Mouse (Mus musculus) embryonic fibroblast, embryonic 13.5 days (primary cell): ENCODE results near the gene Gemin8.

Source experiments
- CTCF ChIP-seq: IDR thresholded peaks from 2 replicates; pipeline ENCODE4 v1.5.1; 2011; ENCODE audit warnings: mild to moderate bottlenecking, control low read depth, low read length, moderate library complexity, borderline replicate concordance; ENCODE audit not compliant: insufficient read depth
- POLR2A ChIP-seq: IDR thresholded peaks from 2 replicates; pipeline ENCODE4 v1.6.1; 2011; ENCODE audit warnings: low read depth, mild to moderate bottlenecking, control low read depth, low read length, moderate library complexity

DNA sequence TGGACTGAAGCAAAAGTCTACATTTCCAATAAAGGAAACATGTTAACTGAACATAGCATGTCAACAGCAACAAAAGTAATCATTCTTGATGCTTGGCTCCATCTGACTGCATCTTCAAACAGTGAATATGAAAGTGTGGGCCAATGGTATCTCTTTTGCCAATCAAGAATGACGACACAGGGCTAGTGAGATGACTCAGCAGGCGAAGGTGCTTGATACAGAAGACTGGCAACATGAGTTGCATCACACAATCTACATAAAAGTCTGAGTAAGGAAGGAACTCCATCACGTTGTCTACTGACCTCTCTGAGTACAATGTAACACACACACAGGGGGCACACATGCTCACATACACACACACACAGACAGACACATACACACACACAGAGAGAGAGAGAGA, 59.5 kb downstream of the Gemin8 start:
- TF ChIP-seq CTCF: no peak
- TF ChIP-seq POLR2A: no peak
